Mouse (Mus musculus) c-Kit-positive CD71-positive TER-119-positive erythroid progenitor cells, embryonic 14.5 days (primary cell): Measurements from ENCODE around the gene Rpn1.

ENCODE experiments used
- DNase-seq: peaks from one replicate; pipeline ENCODE4 v3.0.0-alpha.2; 2013; ENCODE audit warnings: low spot score

Gene Rpn1

GRCm38 (mm10) chr6:88084278-88085151 is at the start of gene Rpn1:
TSS of gene Rpn1 (plus strand) at chr6:88084482.
- peak; percentile 95 for DNase-seq

- no peak for DNase-seq
Measured at GRCm38 (mm10) chr6:88037471-88038045, 46.7 kb upstream of the Rpn1 start.

GRCm38 (mm10) chr6:88039426-88039825 is 44.9 kb upstream of the Rpn1 start:
- no peak for DNase-seq

- DNase-seq: no peak
Measured at GRCm38 (mm10) chr6:88041221-88041620, 43.1 kb upstream of the Rpn1 start.

- DNase-seq: no peak
Measured at GRCm38 (mm10) chr6:88042336-88042735, 41.9 kb upstream of the Rpn1 start.

GRCm38 (mm10) chr6:88044234-88044576 is 40.1 kb upstream of the Rpn1 start:
- peak; percentile 32 for DNase-seq

GRCm38 (mm10) chr6:88044577-88045405 is 39.5 kb upstream of the Rpn1 start, which contains the start of gene Rab7:
TSS of gene Rab7 (minus strand) at chr6:88045270.
- peak; percentile 91 for DNase-seq

GRCm38 (mm10) chr6:88045406-88045766 is 38.9 kb upstream of the Rpn1 start:
- no peak for DNase-seq

- DNase-seq: peak; percentile 29
Measured at GRCm38 (mm10) chr6:88047853-88048252, 36.4 kb upstream of the Rpn1 start.

GRCm38 (mm10) chr6:88049008-88049407 is 35.3 kb upstream of the Rpn1 start:
- no peak for DNase-seq

- no peak for DNase-seq
Measured at GRCm38 (mm10) chr6:88051206-88051605, 33.1 kb upstream of the Rpn1 start.

GRCm38 (mm10) chr6:88053228-88054080 is 30.8 kb upstream of the Rpn1 start:
- DNase-seq: no peak

GRCm38 (mm10) chr6:88054081-88054835 is 30.0 kb upstream of the Rpn1 start:
- no peak for DNase-seq

- no peak for DNase-seq
Measured at GRCm38 (mm10) chr6:88055663-88056062, 28.6 kb upstream of the Rpn1 start.

GRCm38 (mm10) chr6:88056866-88057265 is 27.4 kb upstream of the Rpn1 start:
- DNase-seq: no peak

- DNase-seq: no peak
Measured at GRCm38 (mm10) chr6:88059903-88060302, 24.4 kb upstream of the Rpn1 start.

- DNase-seq: no peak
Measured at GRCm38 (mm10) chr6:88060602-88061001, 23.7 kb upstream of the Rpn1 start.

- no peak for DNase-seq
Measured at GRCm38 (mm10) chr6:88061406-88061805, 22.9 kb upstream of the Rpn1 start.

GRCm38 (mm10) chr6:88062398-88062797 is 21.9 kb upstream of the Rpn1 start:
- DNase-seq: no peak

GRCm38 (mm10) chr6:88064072-88064642 is 20.1 kb upstream of the Rpn1 start:
- no peak for DNase-seq

GRCm38 (mm10) chr6:88065116-88065515 is 19.2 kb upstream of the Rpn1 start:
- no peak for DNase-seq
